Mouse (Mus musculus) midbrain, embryonic 13.5 days (tissue): ENCODE results near the gene Scnm1. TPM values are rescaled to one million over a fixed set of nuclear protein-coding genes. Genes with fewer than 3 reads are reported as not detected.

Source experiments
- ATAC-seq: fragments of 200-750 bp; cut with Nextera tagmentation; 2 replicates; pipeline ENCODE4 v1.8.0; 2017; ENCODE audit warnings: mild to moderate bottlenecking, moderate TSS enrichment, moderate library complexity
- H3K27ac ChIP-seq: fragments of 300-500 bp; sonication (generic); 2 replicates; pipeline ENCODE4 v1.5.1; 2015; ENCODE audit warnings: inconsistent platforms, mild to moderate bottlenecking, moderate library complexity
- H3K27me3 ChIP-seq: fragments of 300-500 bp; sonication (generic); 2 replicates; pipeline ENCODE4 v1.6.1; 2015; ENCODE audit warnings: mild to moderate bottlenecking, inconsistent platforms
- H3K36me3 ChIP-seq: fragments of 300-500 bp; sonication (generic); 2 replicates; pipeline ENCODE4 v1.6.1; 2015; ENCODE audit warnings: mild to moderate bottlenecking, inconsistent platforms
- H3K4me1 ChIP-seq: fragments of 300-500 bp; sonication (generic); replicated peaks from 2 replicates; pipeline ENCODE4 v1.6.1; 2015; ENCODE audit warnings: inconsistent platforms
- H3K4me2 ChIP-seq: fragments of 300-500 bp; sonication (generic); replicated peaks from 2 replicates; pipeline ENCODE4 v1.6.1; 2015; ENCODE audit warnings: moderate library complexity, mild to moderate bottlenecking, inconsistent platforms
- H3K4me3 ChIP-seq: fragments of 300-500 bp; sonication (generic); replicated peaks from 2 replicates; pipeline ENCODE4 v1.5.1; 2015; ENCODE audit warnings: mild to moderate bottlenecking, inconsistent platforms
- H3K9ac ChIP-seq: fragments of 300-500 bp; sonication (generic); replicated peaks from 2 replicates; pipeline ENCODE4 v1.6.1; 2015; ENCODE audit warnings: mild to moderate bottlenecking, inconsistent platforms
- H3K9me3 ChIP-seq: fragments of 300-500 bp; sonication (generic); 2 replicates; pipeline ENCODE4 v1.6.1; 2016; ENCODE audit warnings: mild to moderate bottlenecking, inconsistent platforms
- WGBS: fragments of 180-500 bp; shearing (Covaris S2); methylation state at CpG from one replicate; pipeline ENCODE4 v1.1.7; 2015; 5-methylcytosine and 5-hydroxymethylcytosine counted together
- polyA plus RNA-seq: library from polyadenylated mRNA; unstranded; fragments of >200 nt; fragmentation: Nextera tagmentation; extraction: Ambion mirVana; gene quantifications from 2 replicates; pipeline ENCODE4 v1.2.1, GENCODE M21; 2015

Scnm1 gene
- polyA plus RNA-seq, 1 experiment from 2014 or later: 103 TPM

- no peak for ATAC-seq
- Histone ChIP-seq H3K27ac (no peak overlapping the region), H3K4me2 (peak overlapping the region; percentile 82), H3K9ac (peak overlapping the region; percentile 89; the same call in 1 of the 2 replicates), H3K27me3 (peaks cover 14% of the 10 kb centered on the region), H3K9me3 (no peaks in the 10 kb centered on the region), H3K4me3 (no peak overlapping the region), H3K36me3 (peaks cover 53% of the 10 kb centered on the region), H3K4me1 (peaks cover 43% of the 10 kb centered on the region)
- 61% methylated on average over 5 of the region's 5 CpGs for WGBS
Measured at GRCm38 (mm10) chr3:95164256-95164550, 30.4 kb upstream of the Scnm1 start.

GRCm38 (mm10) chr3:95163419-95164255 lies 29.8 kb upstream of the Scnm1 start:
- Histone ChIP-seq H3K9ac (peak overlapping the region; percentile 89), H3K4me3 (peak overlapping the region; percentile 89), H3K27me3 (peaks cover 9% of the 10 kb centered on the region), H3K9me3 (no peaks in the 10 kb centered on the region), H3K4me1 (peaks cover 44% of the 10 kb centered on the region), H3K4me2 (peak overlapping the region; percentile 82), H3K27ac (no peak overlapping the region), H3K36me3 (peaks cover 47% of the 10 kb centered on the region)
- ATAC-seq: no peak
- 62% methylated on average over 11 of the region's 11 CpGs for WGBS

- Histone ChIP-seq H3K27ac (peak overlapping the region; percentile 82), H3K9ac (peak overlapping the region; percentile 89), H3K36me3 (peaks cover 33% of the 10 kb centered on the region), H3K27me3 (no peaks in the 10 kb centered on the region), H3K9me3 (no peaks in the 10 kb centered on the region), H3K4me3 (peak overlapping the region; percentile 89), H3K4me2 (peak overlapping the region; percentile 82), H3K4me1 (peaks cover 44% of the 10 kb centered on the region)
- ATAC-seq: no peak
- WGBS: 25% methylated on average over 2 of the region's 2 CpGs
Measured at GRCm38 (mm10) chr3:95162345-95162628, 28.5 kb upstream of the Scnm1 start.

GRCm38 (mm10) chr3:95161618-95162344 lies 28.0 kb upstream of the Scnm1 start:
- peak; percentile 7; the same call in 1 of the 2 replicates for ATAC-seq
- WGBS: 5% methylated on average over 9 of the region's 9 CpGs

GRCm38 (mm10) chr3:95161041-95161551 lies 27.3 kb upstream of the Scnm1 start:
- peak overlapping the region; percentile 89 for H3K9ac ChIP-seq
- peak overlapping the region; percentile 82 for H3K4me2 ChIP-seq
- H3K27ac ChIP-seq: peak overlapping the region; percentile 82
- peaks cover 44% of the 10 kb centered on the region for H3K4me1 ChIP-seq
- H3K9me3 ChIP-seq: no peaks in the 10 kb centered on the region
- H3K27me3 ChIP-seq: no peaks in the 10 kb centered on the region
- peak; percentile 47 for ATAC-seq
- H3K4me3 ChIP-seq: peak overlapping the region; percentile 89
- peaks cover 22% of the 10 kb centered on the region for H3K36me3 ChIP-seq
- WGBS: 1% methylated on average over 30 of the region's 30 CpGs

More at GRCm38 (mm10) chr3:95161618-95162344, 28.0 kb upstream of the Scnm1 start:
- peak overlapping the region; percentile 82 for H3K4me2 ChIP-seq
- H3K9me3 ChIP-seq: no peaks in the 10 kb centered on the region
- H3K4me3 ChIP-seq: peak overlapping the region; percentile 89
- H3K4me1 ChIP-seq: peaks cover 44% of the 10 kb centered on the region
- H3K27ac ChIP-seq: peak overlapping the region; percentile 82
- H3K9ac ChIP-seq: peak overlapping the region; percentile 89
- no peaks in the 10 kb centered on the region for H3K27me3 ChIP-seq
- peaks cover 28% of the 10 kb centered on the region for H3K36me3 ChIP-seq

- no peaks in the 10 kb centered on the region for H3K9me3 ChIP-seq
- H3K36me3 ChIP-seq: peaks cover 13% of the 10 kb centered on the region
- under 1% methylated on average over 66 of the region's 66 CpGs for WGBS
- peak; percentile 98 for ATAC-seq
- peak within 1 kb of the TSS; percentile 89 for H3K4me3 ChIP-seq
- peak within 1 kb of the TSS; percentile 82 for H3K4me2 ChIP-seq
- H3K27me3 ChIP-seq: no peaks in the 10 kb centered on the region
- peak within 1 kb of the TSS; percentile 89 for H3K9ac ChIP-seq
- peak within 1 kb of the TSS; percentile 82 for H3K27ac ChIP-seq
- peaks cover 44% of the 10 kb centered on the region for H3K4me1 ChIP-seq
Measured at GRCm38 (mm10) chr3:95159987-95160963, 26.5 kb upstream of the Scnm1 start, which contains the start of gene Sema6c. TSS of gene Sema6c (plus strand) at chr3:95160457.

GRCm38 (mm10) chr3:95159511-95159986 lies 25.7 kb upstream of the Scnm1 start:
- ATAC-seq: no peak
- Histone ChIP-seq H3K9ac (peak overlapping the region; percentile 89), H3K27ac (peak overlapping the region; percentile 82), H3K9me3 (no peaks in the 10 kb centered on the region), H3K4me3 (peak overlapping the region; percentile 89), H3K4me1 (peaks cover 38% of the 10 kb centered on the region), H3K27me3 (no peaks in the 10 kb centered on the region), H3K36me3 (peaks cover 6% of the 10 kb centered on the region), H3K4me2 (peak overlapping the region; percentile 82)
- WGBS: 11% methylated on average over 8 of the region's 8 CpGs

- H3K9me3 ChIP-seq: no peaks in the 10 kb centered on the region
- no peaks in the 10 kb centered on the region for H3K27me3 ChIP-seq
- no peak for ATAC-seq
- H3K4me2 ChIP-seq: no peak overlapping the region
- H3K4me1 ChIP-seq: no peaks in the 10 kb centered on the region
- no peak overlapping the region for H3K4me3 ChIP-seq
- no peaks in the 10 kb centered on the region for H3K36me3 ChIP-seq
- H3K9ac ChIP-seq: no peak overlapping the region
- H3K27ac ChIP-seq: no peak overlapping the region
- 51% methylated on average over 4 of the region's 4 CpGs for WGBS
Measured at GRCm38 (mm10) chr3:95153874-95154273, 20.1 kb upstream of the Scnm1 start.

- WGBS: 55% methylated on average over 3 of the region's 3 CpGs
Measured at GRCm38 (mm10) chr3:95147924-95148323, 14.1 kb upstream of the Scnm1 start.

GRCm38 (mm10) chr3:95142617-95143011 lies 8.8 kb upstream of the Scnm1 start:
- 9% methylated on average over 5 of the region's 5 CpGs for WGBS
- Histone ChIP-seq H3K4me1 (no peaks in the 10 kb centered on the region), H3K9me3 (no peaks in the 10 kb centered on the region), H3K36me3 (peaks cover 19% of the 10 kb centered on the region), H3K9ac (no peak overlapping the region), H3K27me3 (no peaks in the 10 kb centered on the region), H3K27ac (no peak overlapping the region), H3K4me2 (no peak overlapping the region), H3K4me3 (no peak overlapping the region)
- peak; percentile 74 for ATAC-seq

More at GRCm38 (mm10) chr3:95147924-95148323, 14.1 kb upstream of the Scnm1 start:
- no peaks in the 10 kb centered on the region for H3K27me3 ChIP-seq
- no peaks in the 10 kb centered on the region for H3K36me3 ChIP-seq
- no peak overlapping the region for H3K4me3 ChIP-seq
- H3K4me2 ChIP-seq: no peak overlapping the region
- no peak overlapping the region for H3K9ac ChIP-seq
- H3K9me3 ChIP-seq: no peaks in the 10 kb centered on the region
- no peak overlapping the region for H3K27ac ChIP-seq
- ATAC-seq: no peak
- H3K4me1 ChIP-seq: no peaks in the 10 kb centered on the region

- ATAC-seq: peak; percentile 62; the same call in 1 of the 2 replicates
- H3K9me3 ChIP-seq: no peaks in the 10 kb centered on the region
- peaks cover 19% of the 10 kb centered on the region for H3K36me3 ChIP-seq
- no peaks in the 10 kb centered on the region for H3K4me1 ChIP-seq
- no peak within 1 kb of the TSS for H3K27ac ChIP-seq
- no peak within 1 kb of the TSS for H3K4me2 ChIP-seq
- no peak within 1 kb of the TSS for H3K9ac ChIP-seq
- H3K27me3 ChIP-seq: no peaks in the 10 kb centered on the region
- H3K4me3 ChIP-seq: no peak within 1 kb of the TSS
- 83% methylated on average over 10 of the region's 10 CpGs for WGBS
Measured at GRCm38 (mm10) chr3:95141952-95142616, 8.3 kb upstream of the Scnm1 start, which contains the start of gene Tnfaip8l2. TSS of gene Tnfaip8l2 (minus strand) at chr3:95142360.
